Mouse (Mus musculus) activated CD4-positive, CD25-positive, alpha-beta regulatory T cell (primary cell): ENCODE measurements around the gene Cd164l2. TPM values are rescaled to one million over a fixed set of nuclear protein-coding genes. Genes with fewer than 3 reads are reported as not detected.

ENCODE experiments used
- polyA plus RNA-seq, 2 experiments: library from polyadenylated mRNA; unstranded; fragments of 100-300 nt; shearing (Covaris generic); gene quantifications; one replicate each; pipeline ENCODE4 v1.2.1; 2017

The Cd164l2 gene
- under 1 TPM in 1 of 2 experiments, not detected in 1; 0.69 TPM for polyA plus RNA-seq

DNA sequence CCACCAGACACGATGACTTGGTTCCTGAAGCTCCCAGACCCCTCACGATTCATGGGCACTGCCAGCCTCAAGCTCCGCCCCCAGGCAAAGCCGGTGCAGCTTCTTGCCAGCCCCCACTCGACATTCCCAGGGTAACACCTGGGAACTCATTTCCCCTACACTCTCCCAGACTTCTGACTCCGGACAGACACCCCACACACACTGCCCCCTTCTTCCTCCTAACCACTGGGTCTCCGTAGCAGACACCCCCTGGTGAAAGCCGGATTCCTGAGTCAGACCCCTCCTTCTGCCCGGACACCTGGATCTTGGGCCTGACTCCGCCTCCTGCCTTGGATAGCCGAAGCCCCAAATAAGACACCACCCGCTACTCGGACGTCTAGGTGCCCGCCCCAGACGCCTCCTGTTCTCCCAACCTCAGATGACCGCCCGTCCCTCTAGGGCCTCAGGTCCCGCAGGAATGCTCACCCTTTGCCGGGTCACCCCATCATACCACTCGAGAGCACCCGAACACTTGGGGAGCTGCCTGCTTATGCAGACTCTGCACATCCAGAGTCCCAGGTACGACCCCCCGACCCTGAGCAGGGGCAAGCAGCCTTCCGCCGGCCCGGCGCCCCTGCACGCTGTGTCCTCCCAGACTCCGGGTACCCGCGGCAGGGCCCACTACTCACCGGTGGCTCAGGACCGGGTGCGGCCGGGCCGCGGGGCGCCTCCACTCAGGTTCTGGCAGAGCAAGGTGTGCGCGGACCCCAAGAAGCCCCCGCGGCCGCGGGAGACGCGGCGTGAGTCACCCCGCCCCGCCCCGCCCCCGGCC lies at the start of gene Cd164l2, which contains the start of gene Gpr3:
Gene Cd164l2 (plus strand): TSS at position 381 of the 811 bp plus-strand sequence.
Gene Gpr3 (minus strand): TSS at position 786 of the 811 bp plus-strand sequence.

GRCm38 (mm10) chr4:133240490-133240921 lies 28.6 kb downstream of the Cd164l2 start, which contains the start of gene Map3k6:
TSS of gene Map3k6 (plus strand) at chr4:133240818.

GRCm38 (mm10) chr4:133262882-133263281 lies 51.0 kb downstream of the Cd164l2 start, which contains the start of gene Sytl1:
TSS of gene Sytl1 (minus strand) at chr4:133263113.

Other genes starting within 250 kb of the Cd164l2 start
- gene Fgr, start 238.0 kb upstream of the Cd164l2 start, polyA plus RNA-seq = 1 to 10 TPM; 1.2 to 4.9 TPM
- 1 to 10 TPM; 4.0 to 4.3 TPM for gene Ahdc1, start 200.9 kb upstream of the Cd164l2 start, polyA plus RNA-seq
- gene Wasf2, start 81.6 kb upstream of the Cd164l2 start, polyA plus RNA-seq = 10 to 100 TPM; 82.4 to 93.8 TPM
- gene Gpr3, start 405 bp downstream of the Cd164l2 start, polyA plus RNA-seq = under 1 TPM in 1 of 2 experiments, not detected in 1; 0.14 TPM
- under 1 TPM; 0.27 to 0.30 TPM for gene Map3k6, start 28.7 kb downstream of the Cd164l2 start, polyA plus RNA-seq
- gene Sytl1, start 51.0 kb downstream of the Cd164l2 start, polyA plus RNA-seq = 10 to 100 TPM; 13.1 to 77.2 TPM
- 10 to 100 TPM; 56.9 to 74.8 TPM for gene Tmem222, start 65.7 kb downstream of the Cd164l2 start, polyA plus RNA-seq
- gene Wdtc1, start 141.3 kb downstream of the Cd164l2 start, polyA plus RNA-seq = 1 to 10 TPM; 4.4 to 5.4 TPM
- 10 to 100 TPM; 17.9 to 19.7 TPM for gene Slc9a1, start 157.6 kb downstream of the Cd164l2 start, polyA plus RNA-seq